Mouse (Mus musculus) brain, embryonic 14.5 days (tissue): ENCODE measurements at regions not wholly inside any gene's neighbourhood (a gene's known extent, or its start where the extent isn't known, plus 50 kb on each side); places are given as distances from the start of the nearest gene placed in this dataset.

ENCODE experiments used
- CTCF ChIP-seq: fragments of 200-500 bp; IDR thresholded peaks from 2 replicates; pipeline ENCODE4 v1.5.1; 2012; ENCODE audit warnings: inconsistent platforms, mild to moderate bottlenecking, moderate library complexity, borderline replicate concordance; ENCODE audit not compliant: insufficient read depth, insufficient read length; ENCODE audit errors: extremely low read depth
- POLR2A ChIP-seq: fragments of 200-500 bp; IDR thresholded peaks from 2 replicates; pipeline ENCODE4 v1.6.1; 2012; ENCODE audit warnings: mild to moderate bottlenecking, inconsistent platforms, borderline replicate concordance; ENCODE audit not compliant: poor library complexity, insufficient read depth, insufficient read length, severe bottlenecking; ENCODE audit errors: extremely low read depth

DNA sequence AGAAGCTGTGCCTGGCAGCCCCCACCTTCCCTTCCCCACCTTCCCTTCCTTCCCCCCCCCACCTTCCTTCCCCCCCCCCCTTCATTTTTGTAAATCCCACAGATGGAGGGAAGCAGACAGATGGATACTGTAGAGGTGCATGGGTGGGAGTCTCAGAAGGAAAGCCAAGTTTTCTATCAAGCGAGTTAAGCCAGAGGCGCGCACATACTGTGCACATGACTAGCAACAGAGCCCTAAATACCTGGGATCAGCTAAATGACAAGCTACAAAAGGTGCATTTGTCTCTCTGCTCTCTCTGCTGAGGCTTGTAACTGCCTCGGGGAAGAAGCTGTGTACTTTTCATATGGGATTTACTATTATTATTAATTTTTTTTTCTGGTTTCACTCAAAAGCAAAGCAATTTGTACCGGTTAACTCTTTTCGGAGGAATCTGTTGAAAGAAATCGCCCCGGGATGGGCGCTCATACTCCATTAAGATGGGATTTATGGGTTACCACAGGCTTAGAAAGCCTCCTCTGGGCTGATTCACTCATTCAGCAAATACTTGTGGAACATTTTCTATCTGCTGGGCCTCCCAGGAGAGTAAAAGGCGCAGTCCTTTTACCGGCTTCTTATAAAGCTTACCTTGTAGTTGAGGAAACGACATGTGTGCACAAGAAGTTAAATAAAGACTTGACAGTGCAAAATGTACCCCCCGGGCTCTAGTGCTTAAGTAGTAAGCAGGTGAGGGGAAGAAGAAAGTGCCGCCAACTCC, 54.3 kb upstream of the Arhgap29 start:
- no peak for TF ChIP-seq POLR2A
- no peak for TF ChIP-seq CTCF
